Mouse (Mus musculus) kidney, adult 18-20 months (tissue): ENCODE measurements at regions not wholly inside any gene's neighbourhood (a gene's known extent, or its start where the extent isn't known, plus 50 kb on each side); places are given as distances from the start of the nearest gene placed in this dataset.

Source experiments
- DNase-seq: peaks from one replicate; pipeline ENCODE4 v3.0.0; 2021

GRCm38 (mm10) chr16:15052389-15052923 is 146.1 kb downstream of the Efcab1 start:
- DNase-seq = no peak

GRCm38 (mm10) chr16:15052924-15053793 is 146.8 kb downstream of the Efcab1 start:
- peak; percentile 12 for DNase-seq

- DNase-seq = no peak
Observed at GRCm38 (mm10) chr16:15053840-15054239, 147.4 kb downstream of the Efcab1 start.

- no peak for DNase-seq
Observed at GRCm38 (mm10) chr16:15054306-15055001, 148.0 kb downstream of the Efcab1 start.

GRCm38 (mm10) chr16:15055697-15056096 is 149.3 kb downstream of the Efcab1 start:
- no peak for DNase-seq

- no peak for DNase-seq
Observed at GRCm38 (mm10) chr16:15070485-15070960, 164.1 kb downstream of the Efcab1 start.

- no peak for DNase-seq
Observed at GRCm38 (mm10) chr16:15074407-15074806, 168.0 kb downstream of the Efcab1 start.

- DNase-seq = no peak
Observed at GRCm38 (mm10) chr16:15083692-15084091, 177.3 kb downstream of the Efcab1 start.

GRCm38 (mm10) chr16:15084147-15084752 is 177.8 kb downstream of the Efcab1 start:
- DNase-seq = no peak

- peak; percentile 45 for DNase-seq
Observed at GRCm38 (mm10) chr16:15084753-15085728, 178.6 kb downstream of the Efcab1 start.

GRCm38 (mm10) chr16:15086556-15086955 is 180.2 kb downstream of the Efcab1 start:
- no peak for DNase-seq

- DNase-seq = no peak
Observed at GRCm38 (mm10) chr16:15103938-15104337, 197.5 kb downstream of the Efcab1 start.

GRCm38 (mm10) chr16:15107234-15107633 is 200.8 kb downstream of the Efcab1 start:
- DNase-seq = no peak

GRCm38 (mm10) chr16:15113131-15113530 is 204.1 kb upstream of the Gm21897 start:
- no peak for DNase-seq

GRCm38 (mm10) chr16:15113989-15114556 is 203.2 kb upstream of the Gm21897 start:
- no peak for DNase-seq

GRCm38 (mm10) chr16:15114574-15115230 is 202.6 kb upstream of the Gm21897 start:
- no peak for DNase-seq

GRCm38 (mm10) chr16:15115386-15115785 is 201.9 kb upstream of the Gm21897 start:
- DNase-seq = no peak

GRCm38 (mm10) chr16:15119799-15120198 is 197.5 kb upstream of the Gm21897 start:
- peak; percentile 13 for DNase-seq

GRCm38 (mm10) chr16:15128996-15129395 is 188.3 kb upstream of the Gm21897 start:
- no peak for DNase-seq

- DNase-seq = no peak
Observed at GRCm38 (mm10) chr16:15129806-15130205, 187.5 kb upstream of the Gm21897 start.

- DNase-seq = no peak
Observed at GRCm38 (mm10) chr16:15157852-15158251, 159.4 kb upstream of the Gm21897 start.
